Mouse (Mus musculus) midbrain, embryonic 16.5 days (tissue): ENCODE data around the gene Dynlt1a. TPM values are rescaled to one million over a fixed set of nuclear protein-coding genes. Genes with fewer than 3 reads are reported as not detected.
A peak's percentile ranks its signal among the peaks of the same experiment; 100 is the strongest.
"Not testable (repeated sequence)": the region's sequence is repeated elsewhere in the genome, so short reads cannot be mapped to it uniquely, and the experiment has no call there.

Experiments used
- ATAC-seq: fragments of 200-750 bp; cut with Nextera tagmentation; 2 replicates; pipeline ENCODE4 v1.8.0; 2017; ENCODE audit warnings: moderate TSS enrichment
- H3K27ac ChIP-seq: fragments of 300-500 bp; sonication (generic); 2 replicates; pipeline ENCODE4 v1.5.1; 2014; ENCODE audit warnings: mild to moderate bottlenecking, low read length, mixed read lengths
- H3K27me3 ChIP-seq: fragments of 300-500 bp; sonication (generic); 2 replicates; pipeline ENCODE4 v1.6.1; 2014; ENCODE audit warnings: low read depth, low read length, mixed read lengths; ENCODE audit not compliant: control insufficient read depth, insufficient read depth
- H3K36me3 ChIP-seq: fragments of 300-500 bp; sonication (generic); 2 replicates; pipeline ENCODE4 v1.6.1; 2014; ENCODE audit warnings: mild to moderate bottlenecking, low read length, moderate library complexity, mixed read lengths; ENCODE audit not compliant: control insufficient read depth, insufficient read depth
- H3K4me1 ChIP-seq: fragments of 300-500 bp; sonication (generic); 2 replicates; pipeline ENCODE4 v1.6.1; 2014; ENCODE audit warnings: mild to moderate bottlenecking, low read length, mixed read lengths; ENCODE audit not compliant: control insufficient read depth, insufficient read depth
- H3K4me2 ChIP-seq: fragments of 300-500 bp; sonication (generic); 2 replicates; pipeline ENCODE4 v1.6.1; 2014; ENCODE audit warnings: mild to moderate bottlenecking, low read length, mixed read lengths
- H3K4me3 ChIP-seq: fragments of 300-500 bp; sonication (generic); 2 replicates; pipeline ENCODE4 v1.5.1; 2014; ENCODE audit warnings: low read depth, mild to moderate bottlenecking, low read length, moderate library complexity, mixed read lengths
- H3K9ac ChIP-seq: fragments of 300-500 bp; sonication (generic); 2 replicates; pipeline ENCODE4 v1.6.1; 2014; ENCODE audit warnings: low read depth, low read length, mixed read lengths
- H3K9me3 ChIP-seq: fragments of 300-500 bp; sonication (generic); replicated peaks from 2 replicates; pipeline ENCODE4 v1.6.1; 2014; ENCODE audit warnings: mild to moderate bottlenecking, low read length, mixed read lengths; ENCODE audit not compliant: control insufficient read depth, poor library complexity, severe bottlenecking
- WGBS: fragments of 180-500 bp; shearing (Covaris S2); extraction: QIAGEN DNeasy Blood & Tissue Kit; methylation state at CpG from one replicate; pipeline ENCODE4 v1.1.7; 2014; 5-methylcytosine and 5-hydroxymethylcytosine counted together
- polyA plus RNA-seq: library from polyadenylated mRNA; unstranded; fragments of >200 nt; fragmentation: Nextera tagmentation; extraction: Ambion mirVana; gene quantifications from 2 replicates; pipeline ENCODE4 v1.2.1, GENCODE M21; 2015

Dynlt1a gene
- 55.3 and 57.3 TPM in 2 replicates for polyA plus RNA-seq

DNA sequence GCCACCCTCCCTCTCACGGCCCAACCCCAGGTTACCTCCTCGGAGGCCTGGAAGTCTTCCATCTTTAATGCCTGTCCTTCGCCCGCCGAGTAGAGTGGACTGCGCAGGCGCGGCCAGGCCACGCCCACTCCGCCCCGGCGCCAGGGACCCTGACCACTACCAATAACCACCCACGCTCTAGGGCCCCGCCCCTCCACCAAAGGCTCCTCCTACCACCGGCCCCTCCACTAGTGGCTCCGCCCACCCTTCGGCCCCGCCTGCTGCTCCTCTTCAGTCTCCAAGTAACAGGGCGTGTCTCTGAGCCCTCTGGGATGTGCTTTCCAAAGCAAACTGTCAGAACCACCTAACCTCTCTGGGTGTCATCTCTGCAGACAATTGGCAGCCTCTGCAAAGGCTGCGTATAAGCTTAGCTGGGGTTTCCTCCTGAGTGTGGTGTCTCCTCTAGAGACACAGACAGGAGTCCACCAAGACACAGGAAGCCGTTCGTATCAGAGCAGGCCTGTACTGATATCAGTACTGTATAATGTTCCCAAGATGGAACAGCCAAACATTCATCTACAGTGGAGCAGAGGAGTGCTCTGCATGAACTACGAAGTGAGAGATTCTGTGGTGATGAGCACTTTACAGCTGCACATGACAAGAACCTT is at the start of gene Dynlt1a:
Dynlt1a (minus strand) TSS at position 162 of the 647 bp plus-strand sequence.
- peak; percentile 85 for ATAC-seq
- not testable (repeated sequence) for H3K4me1 ChIP-seq, H3K36me3 ChIP-seq, H3K9me3 ChIP-seq, H3K27me3 ChIP-seq
- Histone ChIP-seq H3K9ac (peak within 1 kb of the TSS; percentile 66), H3K27ac (peak within 1 kb of the TSS; percentile 76), H3K4me2 (peak within 1 kb of the TSS; percentile 43), H3K4me3 (peak within 1 kb of the TSS; percentile 40)
- 6% methylated on average over 23 of the region's 23 CpGs for WGBS

DNA sequence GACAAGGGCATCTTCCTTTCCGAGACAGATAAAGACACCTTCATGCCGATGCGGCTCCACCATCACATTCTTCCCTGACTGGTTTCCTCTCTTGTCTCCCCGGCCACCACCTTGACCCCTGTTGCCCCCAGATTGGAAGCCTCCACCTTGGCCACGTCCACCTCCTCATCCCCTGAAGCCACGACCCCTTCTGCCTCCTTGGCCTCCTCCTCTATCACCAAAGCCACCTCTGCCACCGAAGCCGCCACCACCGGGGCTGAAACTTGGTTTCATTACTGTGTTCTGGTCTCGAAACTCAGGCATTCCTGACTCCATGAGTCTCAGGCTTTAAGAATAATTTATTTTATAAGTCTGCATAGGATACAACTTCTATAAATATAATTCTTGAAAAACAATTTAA is 38.0 kb upstream of the Dynlt1a start:
- ATAC-seq, H3K27ac ChIP-seq, H3K9ac ChIP-seq, H3K27me3 ChIP-seq, H3K4me2 ChIP-seq, H3K4me3 ChIP-seq, H3K4me1 ChIP-seq, H3K36me3 ChIP-seq, H3K9me3 ChIP-seq: not testable (repeated sequence)
- 93% methylated on average over 10 of the region's 10 CpGs for WGBS

DNA sequence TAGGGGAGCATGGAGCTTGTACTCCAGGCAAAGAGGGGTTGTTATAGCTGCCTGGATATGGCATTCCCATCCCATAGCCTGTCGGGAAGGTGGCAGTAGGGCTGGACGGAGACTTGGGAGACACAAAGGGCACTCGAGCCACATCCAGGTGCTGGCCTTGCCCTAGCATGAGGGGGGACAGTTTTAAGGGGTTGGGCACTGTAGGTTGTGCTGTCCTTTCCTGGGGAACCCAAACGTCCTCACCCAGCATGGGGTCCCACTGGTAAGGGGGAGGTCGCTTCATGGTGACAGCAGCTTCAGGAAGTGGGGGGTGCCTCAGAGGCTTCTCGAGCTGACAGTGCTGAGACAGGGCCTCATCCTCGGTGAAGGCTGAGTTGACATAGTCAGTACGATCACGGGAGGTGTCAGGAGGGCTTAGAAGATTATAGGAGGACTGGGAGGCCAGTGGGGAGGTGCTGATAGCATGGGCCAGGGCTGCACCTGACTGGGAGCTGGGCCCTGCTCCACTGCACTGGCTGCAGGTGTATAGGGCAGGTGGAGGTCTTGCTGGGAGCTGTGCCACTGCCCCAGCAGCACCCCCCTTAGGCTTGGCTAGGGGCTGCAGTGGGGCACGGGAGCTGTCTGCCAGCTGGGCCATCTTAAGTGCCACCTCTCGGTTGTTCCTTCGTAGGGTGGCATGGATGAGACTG is 25.4 kb upstream of the Dynlt1a start:
- H3K36me3 ChIP-seq, H3K4me3 ChIP-seq, H3K9me3 ChIP-seq, H3K27me3 ChIP-seq, ATAC-seq, H3K27ac ChIP-seq, H3K4me1 ChIP-seq, H3K4me2 ChIP-seq, H3K9ac ChIP-seq: not testable (repeated sequence)
- no CpG with 5 or more reads among the region's 12 CpGs for WGBS

DNA sequence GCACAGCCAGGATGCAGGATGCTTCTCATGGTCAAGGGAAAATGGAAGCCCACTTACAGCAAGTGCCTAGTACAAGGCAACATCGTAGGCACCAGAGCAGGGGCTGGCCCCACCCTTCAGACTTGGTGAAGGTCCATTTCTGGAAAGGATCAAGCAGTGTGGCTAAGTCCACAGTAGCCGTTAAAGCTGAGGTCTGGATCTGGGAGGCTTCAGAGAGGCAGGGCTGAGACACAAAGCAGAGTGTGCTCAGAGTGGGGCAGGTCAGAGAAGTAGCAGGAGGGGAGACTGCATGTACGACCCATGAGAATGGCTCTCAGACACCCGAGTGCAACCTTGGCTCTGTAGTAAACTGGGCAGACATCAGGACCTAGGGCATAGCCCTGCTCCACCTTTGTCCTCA is 11.7 kb upstream of the Dynlt1a start:
- H3K4me1 ChIP-seq, H3K9me3 ChIP-seq, ATAC-seq, H3K9ac ChIP-seq, H3K4me3 ChIP-seq, H3K36me3 ChIP-seq, H3K4me2 ChIP-seq, H3K27me3 ChIP-seq, H3K27ac ChIP-seq: not testable (repeated sequence)
- WGBS = 71% methylated on average over 3 of the region's 4 CpGs

DNA sequence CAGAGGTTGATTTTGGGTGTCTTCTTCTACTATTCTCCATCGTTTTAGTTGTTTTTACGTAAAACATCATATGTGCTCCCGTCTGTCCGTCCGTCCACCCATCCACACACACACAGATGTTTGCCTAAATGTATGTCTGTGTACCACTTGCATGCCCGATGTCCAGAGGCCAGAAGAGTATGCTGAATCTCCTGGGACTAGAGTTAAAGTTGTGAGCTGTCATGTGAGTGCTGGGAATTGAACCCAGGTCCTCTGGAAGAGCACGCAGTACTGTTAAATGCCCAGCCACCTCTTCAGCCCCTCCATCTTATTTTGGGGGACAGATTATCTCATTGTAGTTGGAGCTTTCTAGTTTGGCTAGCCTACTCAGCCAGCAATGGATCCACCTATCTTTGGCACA is 10.3 kb upstream of the Dynlt1a start:
- H3K4me3 ChIP-seq, ATAC-seq, H3K27me3 ChIP-seq, H3K4me2 ChIP-seq, H3K4me1 ChIP-seq, H3K9ac ChIP-seq, H3K27ac ChIP-seq, H3K36me3 ChIP-seq, H3K9me3 ChIP-seq: not testable (repeated sequence)
- 92% methylated on average over 7 of the region's 7 CpGs for WGBS

DNA sequence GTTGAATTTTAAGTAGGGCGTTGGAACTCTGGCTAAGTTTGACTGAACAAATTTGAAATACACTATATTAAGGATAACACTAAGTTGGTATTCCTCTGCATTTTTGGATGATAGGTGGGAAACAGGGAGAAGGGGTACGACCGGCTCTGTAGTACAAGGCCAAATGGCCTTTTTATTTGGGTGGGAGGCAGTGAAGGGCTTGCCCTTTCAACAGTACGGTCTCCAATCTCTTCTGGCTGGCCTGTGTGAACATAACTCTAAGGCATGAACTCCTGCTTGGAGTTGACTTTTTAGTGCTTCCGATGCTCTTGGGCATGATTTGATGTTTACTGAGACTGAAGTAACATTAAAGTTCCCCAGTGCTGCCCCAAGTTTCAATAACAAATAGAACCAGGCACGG is 8.2 kb upstream of the Dynlt1a start:
- not testable (repeated sequence) for H3K27me3 ChIP-seq, ATAC-seq, H3K9ac ChIP-seq, H3K4me2 ChIP-seq, H3K27ac ChIP-seq, H3K9me3 ChIP-seq, H3K4me3 ChIP-seq, H3K36me3 ChIP-seq, H3K4me1 ChIP-seq
- 67% methylated on average over 6 of the region's 6 CpGs for WGBS

DNA sequence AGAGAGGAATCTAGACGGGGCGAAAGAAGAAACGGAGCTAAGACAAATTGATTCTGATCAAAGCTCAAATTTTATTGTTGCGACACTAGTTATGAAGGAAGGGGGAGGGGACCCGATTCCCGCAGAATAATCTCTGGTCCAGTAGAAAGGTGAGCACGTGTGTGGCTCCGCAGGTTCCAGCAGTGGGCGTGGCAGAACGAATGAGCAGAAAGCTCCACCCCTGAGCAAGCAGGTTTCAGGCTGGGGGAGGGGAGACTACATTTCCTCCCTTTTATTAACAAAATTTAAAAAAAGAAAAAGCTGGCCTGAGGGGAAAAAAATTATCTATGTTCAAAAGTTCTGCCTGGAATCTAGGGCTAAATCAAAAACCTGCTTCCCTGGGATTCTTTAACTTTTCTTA is 7.7 kb upstream of the Dynlt1a start:
- not testable (repeated sequence) for ATAC-seq, H3K4me1 ChIP-seq
- WGBS = 60% methylated on average over 10 of the region's 10 CpGs

DNA sequence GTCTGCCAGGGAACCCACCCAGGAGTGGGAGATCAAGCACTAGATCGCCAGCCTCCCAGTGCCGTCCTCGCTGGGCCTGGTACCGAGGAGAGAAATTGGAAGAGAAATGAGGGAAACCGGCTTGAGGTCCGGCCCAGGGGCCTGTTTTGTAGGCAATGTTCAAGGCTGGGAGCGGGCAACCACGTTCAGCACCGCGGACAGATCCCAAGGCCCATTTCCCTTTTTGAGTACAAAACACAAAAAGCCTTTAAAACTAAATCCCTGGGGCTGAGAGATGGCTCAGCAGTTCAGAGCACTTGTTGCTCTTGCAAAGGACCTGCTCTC is 4.4 kb upstream of the Dynlt1a start:
- H3K36me3 ChIP-seq = not testable (repeated sequence)
- no CpG with 5 or more reads among the region's 10 CpGs for WGBS

More for the DNA sequence above, 7.7 kb upstream of the Dynlt1a start:
- H3K36me3 ChIP-seq, H3K27ac ChIP-seq, H3K9ac ChIP-seq, H3K27me3 ChIP-seq, H3K4me2 ChIP-seq, H3K4me3 ChIP-seq, H3K9me3 ChIP-seq: not testable (repeated sequence)

DNA sequence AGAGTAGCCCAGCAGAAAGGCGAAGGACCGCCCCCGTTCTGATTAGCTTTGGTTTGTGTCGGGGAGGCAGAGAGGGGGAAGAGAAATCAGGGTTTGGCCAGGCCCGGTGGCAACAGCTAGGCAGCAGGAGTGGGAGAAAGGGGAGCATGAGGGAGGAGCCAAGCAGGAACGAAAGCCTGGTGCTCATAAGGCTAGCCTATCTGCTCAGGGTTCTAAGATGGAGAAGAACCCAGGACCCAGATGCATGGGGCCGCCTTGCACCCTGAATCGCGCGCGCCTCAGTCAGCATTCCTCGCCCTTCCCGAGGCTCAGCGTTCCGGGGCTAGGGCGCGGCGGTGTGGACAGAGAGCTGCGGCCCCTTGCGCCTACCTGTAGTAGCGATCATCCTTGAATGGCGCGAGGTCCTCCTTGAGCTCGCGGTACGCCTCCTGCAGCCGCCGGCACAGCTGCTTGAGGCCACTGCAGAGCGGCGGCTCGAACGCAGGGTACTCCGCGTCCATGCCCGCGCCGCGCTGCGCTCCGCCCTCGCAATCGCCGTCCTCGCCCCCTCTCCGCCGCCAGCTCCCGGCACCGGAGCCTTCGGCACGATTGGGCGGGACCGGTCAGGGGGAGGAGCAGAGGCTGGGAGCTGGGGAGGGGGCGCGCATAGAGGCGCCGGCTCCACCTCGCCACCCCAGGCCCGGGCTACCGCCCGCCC is 3.9 kb upstream of the Dynlt1a start:
- Histone ChIP-seq H3K4me3 (peak overlapping the region; percentile 36), H3K4me2 (peak overlapping the region; percentile 41), H3K9ac (peak overlapping the region; percentile 46)
- peak; percentile 79 for ATAC-seq
- not testable (repeated sequence) for H3K36me3 ChIP-seq, H3K27me3 ChIP-seq, H3K9me3 ChIP-seq, H3K4me1 ChIP-seq, H3K27ac ChIP-seq
- 0% methylated on average over 4 of the region's 60 CpGs for WGBS

More for the DNA sequence above, 4.4 kb upstream of the Dynlt1a start:
- not testable (repeated sequence) for H3K4me3 ChIP-seq, H3K4me1 ChIP-seq, H3K9ac ChIP-seq, ATAC-seq, H3K27me3 ChIP-seq, H3K9me3 ChIP-seq, H3K4me2 ChIP-seq, H3K27ac ChIP-seq
